Mouse (Mus musculus) small intestine, adult 2 months (tissue): ENCODE data around the gene Stt3b. TPM values are rescaled to one million over a fixed set of nuclear protein-coding genes. Genes with fewer than 3 reads are reported as not detected.

Source experiments
- H3K27ac ChIP-seq: fragments of 200-500 bp; 2 replicates; pipeline ENCODE4 v1.5.1; 2012; ENCODE audit warnings: low read depth, low read length, control low read depth, inconsistent platforms; ENCODE audit not compliant: insufficient read depth
- H3K27me3 ChIP-seq: fragments of 200-500 bp; 2 replicates; pipeline ENCODE4 v1.6.1; 2012; ENCODE audit warnings: mild to moderate bottlenecking, moderate library complexity, low read length, inconsistent platforms; ENCODE audit not compliant: control insufficient read depth, insufficient read depth
- H3K36me3 ChIP-seq: fragments of 200-500 bp; 2 replicates; pipeline ENCODE4 v1.6.1; 2012; ENCODE audit warnings: mild to moderate bottlenecking, low read length, control low read depth, inconsistent platforms; ENCODE audit not compliant: control insufficient read depth, insufficient read depth
- H3K4me1 ChIP-seq: fragments of 200-500 bp; 2 replicates; pipeline ENCODE4 v1.6.1; 2012; ENCODE audit warnings: low read length, inconsistent platforms, mixed read lengths; ENCODE audit not compliant: control insufficient read depth, insufficient read depth, insufficient read length
- H3K4me3 ChIP-seq: fragments of 200-500 bp; 2 replicates; pipeline ENCODE4 v1.5.1; 2012; ENCODE audit warnings: low read depth, mild to moderate bottlenecking, control low read depth, inconsistent platforms, low read length, moderate library complexity
- CTCF ChIP-seq: fragments of 200-500 bp; IDR thresholded peaks from 2 replicates; pipeline ENCODE4 v1.5.1; 2012; ENCODE audit warnings: low read depth, mild to moderate bottlenecking, control low read depth, inconsistent platforms, low read length, moderate library complexity, mixed read lengths; ENCODE audit not compliant: insufficient replicate concordance, insufficient read length; ENCODE audit errors: extremely low read depth
- POLR2A ChIP-seq: fragments of 200-500 bp; IDR thresholded peaks from 2 replicates; pipeline ENCODE4 v1.6.1; 2012; ENCODE audit warnings: low read depth, mild to moderate bottlenecking, control low read depth, inconsistent platforms, low read length, moderate library complexity
- WGBS: fragments of 180-500 bp; shearing (Covaris S2); methylation state at CpG from one replicate; pipeline ENCODE4 v1.1.7; 2018; 5-methylcytosine and 5-hydroxymethylcytosine counted together
- polyA plus RNA-seq: library from polyadenylated mRNA; depleted of rRNA; stranded (reverse); fragments of >200 nt; gene quantifications from 2 replicates; pipeline ENCODE4 v1.2.3, GENCODE M21; 2012

Stt3b gene
- polyA plus RNA-seq, 1 experiment, result 51.1 TPM

DNA sequence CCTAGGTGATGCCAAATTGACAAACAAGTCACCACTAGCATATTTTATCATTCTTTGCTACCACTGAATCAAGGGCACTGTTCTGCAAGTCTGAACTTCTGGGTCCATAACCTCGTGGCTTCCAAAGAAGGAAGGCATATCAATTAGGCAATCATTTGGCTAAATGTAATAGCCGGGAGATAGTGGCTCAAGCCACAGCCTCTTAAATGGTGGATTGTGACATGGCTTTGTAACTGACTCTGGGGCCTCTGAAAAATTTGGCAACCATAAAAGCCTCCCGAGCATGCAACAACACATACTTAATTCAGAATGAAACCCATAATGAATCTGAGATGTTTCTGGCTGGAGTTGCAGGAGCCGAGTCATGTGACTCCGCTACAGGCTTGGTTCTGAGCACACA, 6.8 kb upstream of the Stt3b start:
- Histone ChIP-seq H3K4me1 (peaks cover 12% of the 10 kb centered on the region; the same call in 1 of the 2 replicates), H3K27ac (no peak overlapping the region), H3K36me3 (no peaks in the 10 kb centered on the region), H3K4me3 (no peak overlapping the region), H3K27me3 (no peaks in the 10 kb centered on the region)
- 92% methylated on average over 5 of the region's 5 CpGs for WGBS
- TF ChIP-seq CTCF (no peak), POLR2A (no peak)

DNA sequence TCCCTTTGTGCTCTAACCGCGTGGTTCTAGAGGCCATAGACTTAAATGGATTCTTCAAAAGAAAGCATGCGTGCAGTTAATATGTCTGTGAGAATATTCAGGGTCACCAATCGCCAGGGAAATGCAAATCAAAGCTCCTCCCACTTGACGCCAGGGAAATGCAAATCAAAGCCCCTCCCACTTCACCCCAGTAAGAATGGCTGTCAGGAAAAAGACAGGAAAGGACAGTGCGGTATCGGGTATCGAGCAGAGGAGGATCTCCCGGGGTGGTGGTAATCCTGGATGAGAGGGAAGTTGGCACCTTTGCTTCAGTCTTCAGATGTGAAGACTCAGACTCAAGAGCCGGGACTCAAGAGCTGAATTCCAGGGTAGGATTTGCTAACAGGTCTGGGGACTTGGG, 4.3 kb upstream of the Stt3b start:
- Histone ChIP-seq H3K4me3 (peak overlapping the region; percentile 62), H3K4me1 (peaks cover 12% of the 10 kb centered on the region; the same call in 1 of the 2 replicates), H3K27me3 (no peaks in the 10 kb centered on the region), H3K27ac (peak overlapping the region; percentile 71), H3K36me3 (no peaks in the 10 kb centered on the region)
- 32% methylated on average over 10 of the region's 10 CpGs for WGBS
- TF ChIP-seq CTCF (no peak), POLR2A (peak; percentile 21; the same call in 1 of the 2 replicates)

DNA sequence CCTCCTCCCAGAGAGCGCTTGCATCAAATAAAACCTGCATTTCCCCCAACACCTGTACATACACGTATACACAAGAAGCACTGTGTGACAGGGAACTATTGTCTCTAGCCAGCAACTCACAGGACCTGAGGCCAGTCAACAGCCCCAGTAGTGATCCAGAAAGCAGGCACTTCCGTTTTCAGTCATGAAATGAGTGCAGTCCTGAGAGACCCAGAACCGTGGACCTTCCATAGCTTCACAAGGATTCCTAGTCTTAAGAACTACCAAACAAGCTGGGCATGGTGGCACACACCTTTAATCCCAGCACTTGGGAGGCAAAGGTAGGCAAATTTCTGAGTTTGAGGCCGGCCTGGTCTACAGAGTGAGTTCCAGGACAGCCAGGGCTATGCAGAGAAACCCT, 3.6 kb upstream of the Stt3b start:
- Histone ChIP-seq H3K4me3 (no peak overlapping the region), H3K27me3 (no peaks in the 10 kb centered on the region), H3K36me3 (no peaks in the 10 kb centered on the region), H3K27ac (peak overlapping the region; percentile 18; the same call in 1 of the 2 replicates), H3K4me1 (peaks cover 8% of the 10 kb centered on the region; the same call in 1 of the 2 replicates)
- 66% methylated on average over 5 of the region's 5 CpGs for WGBS
- TF ChIP-seq POLR2A (no peak), CTCF (no peak)

DNA sequence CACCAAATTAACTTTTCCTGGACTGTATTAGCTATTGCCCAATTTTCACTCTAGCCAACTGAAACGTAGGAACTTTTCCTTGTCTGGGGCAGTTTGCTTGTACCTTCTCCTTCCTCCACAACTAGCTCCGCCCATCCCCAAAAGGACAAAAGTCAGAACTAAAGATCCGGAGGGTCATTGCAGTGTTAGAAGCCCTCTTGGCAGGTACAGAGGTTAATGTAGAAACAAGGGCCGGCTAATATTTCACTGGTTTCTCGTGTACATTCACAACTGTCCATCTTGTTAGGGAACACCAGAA, 951 bp upstream of the Stt3b start:
- WGBS, result 5% methylated on average over 5 of the region's 5 CpGs
- H3K4me3 ChIP-seq, result no peak overlapping the region
- peaks cover 8% of the 10 kb centered on the region; the same call in 1 of the 2 replicates for H3K4me1 ChIP-seq
- no peaks in the 10 kb centered on the region for H3K27me3 ChIP-seq
- H3K36me3 ChIP-seq, result no peaks in the 10 kb centered on the region
- H3K27ac ChIP-seq, result peak overlapping the region; percentile 88
- no peak for TF ChIP-seq POLR2A
- TF ChIP-seq CTCF, result no peak

DNA sequence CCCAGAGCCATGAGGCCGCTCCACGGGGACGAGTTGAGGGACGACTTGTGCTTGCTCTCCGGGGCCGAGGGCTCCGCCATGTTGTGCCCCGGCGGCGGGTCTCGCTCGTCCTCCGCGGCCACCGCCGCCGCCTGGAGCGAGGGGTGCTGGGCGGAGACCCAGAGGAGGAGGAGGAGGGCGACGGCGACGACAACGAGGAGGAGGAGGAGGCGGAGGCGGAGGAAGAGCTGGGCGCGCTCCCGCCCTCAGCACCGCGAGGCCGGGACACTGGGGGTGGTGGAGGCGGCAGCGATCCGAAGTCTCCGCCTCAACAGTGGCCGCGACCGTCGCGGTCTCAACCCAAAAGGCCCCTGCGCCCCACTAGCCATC, 260 bp downstream of the Stt3b start:
- no peaks in the 10 kb centered on the region for H3K36me3 ChIP-seq
- WGBS, result under 1% methylated on average over 41 of the region's 42 CpGs
- H3K27ac ChIP-seq, result peak overlapping the region; percentile 96
- H3K4me1 ChIP-seq, result peaks cover 8% of the 10 kb centered on the region; the same call in 1 of the 2 replicates
- TF ChIP-seq POLR2A, result no peak; the same call in 1 of the 2 replicates
- TF ChIP-seq CTCF, result no peak
- peak overlapping the region; percentile 96 for H3K4me3 ChIP-seq
- H3K27me3 ChIP-seq, result no peaks in the 10 kb centered on the region

DNA sequence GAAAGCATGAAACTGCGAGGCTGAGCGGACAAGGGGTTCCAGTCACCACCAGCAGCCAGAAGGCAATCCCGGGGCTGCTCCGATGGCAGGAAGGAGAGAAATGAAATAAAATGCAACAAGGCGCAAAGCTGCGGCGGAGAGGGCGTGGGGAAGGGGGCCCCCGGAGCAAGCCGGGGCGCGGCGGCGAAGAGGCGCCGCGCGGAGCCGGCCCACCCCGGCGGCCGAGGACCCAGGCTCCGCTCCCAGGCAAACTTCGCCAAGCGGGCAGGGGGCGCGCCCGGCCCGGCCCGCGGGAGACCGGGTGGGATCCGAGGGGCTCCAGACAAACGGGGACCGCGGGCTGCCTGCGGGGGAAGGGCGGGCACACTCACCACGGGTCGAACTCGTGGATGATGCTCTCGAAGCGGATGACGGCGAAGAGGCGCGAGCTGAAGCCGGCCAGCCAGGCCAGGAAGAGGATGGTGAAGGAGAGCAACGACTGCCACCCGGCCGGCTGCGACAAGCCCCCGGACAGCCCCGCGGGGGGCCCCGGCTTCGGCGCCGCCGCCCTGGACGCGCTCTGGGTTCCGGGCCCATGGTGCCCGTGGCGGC, 745 bp downstream of the Stt3b start:
- WGBS, result under 1% methylated on average over 65 of the region's 65 CpGs
- H3K4me3 ChIP-seq, result peak overlapping the region; percentile 96
- H3K4me1 ChIP-seq, result peaks cover 11% of the 10 kb centered on the region; the same call in 1 of the 2 replicates
- H3K27me3 ChIP-seq, result no peaks in the 10 kb centered on the region
- no peak for TF ChIP-seq CTCF
- TF ChIP-seq POLR2A, result no peak
- no peaks in the 10 kb centered on the region for H3K36me3 ChIP-seq
- H3K27ac ChIP-seq, result peak overlapping the region; percentile 96

DNA sequence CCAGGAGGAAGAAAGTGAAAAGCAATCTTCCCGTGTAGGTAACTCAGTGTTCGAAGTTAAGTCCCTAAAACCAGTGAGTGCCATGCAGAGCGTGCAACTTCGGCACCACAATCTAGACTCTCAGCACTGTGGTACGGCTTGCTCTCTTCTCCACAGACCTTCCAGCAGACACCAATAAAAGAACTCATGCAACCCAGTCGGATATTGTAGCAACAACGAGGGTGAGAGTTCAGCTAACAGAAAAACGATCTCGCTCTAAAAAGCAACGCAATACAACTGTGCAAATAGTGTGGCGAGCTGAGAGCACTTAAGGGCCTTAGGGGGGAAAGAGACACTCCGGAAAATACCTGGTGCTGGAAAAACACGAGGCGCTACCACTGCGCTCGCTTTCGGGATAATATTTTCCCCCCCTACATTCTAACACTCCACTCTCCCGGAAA, 1.3 kb downstream of the Stt3b start:
- TF ChIP-seq CTCF, result no peak
- TF ChIP-seq POLR2A, result no peak
- H3K4me3 ChIP-seq, result peak overlapping the region; percentile 96
- no peaks in the 10 kb centered on the region for H3K36me3 ChIP-seq
- H3K27me3 ChIP-seq, result no peaks in the 10 kb centered on the region
- under 1% methylated on average over 18 of the region's 18 CpGs for WGBS
- peak overlapping the region; percentile 96 for H3K27ac ChIP-seq
- peaks cover 10% of the 10 kb centered on the region; the same call in 1 of the 2 replicates for H3K4me1 ChIP-seq

DNA sequence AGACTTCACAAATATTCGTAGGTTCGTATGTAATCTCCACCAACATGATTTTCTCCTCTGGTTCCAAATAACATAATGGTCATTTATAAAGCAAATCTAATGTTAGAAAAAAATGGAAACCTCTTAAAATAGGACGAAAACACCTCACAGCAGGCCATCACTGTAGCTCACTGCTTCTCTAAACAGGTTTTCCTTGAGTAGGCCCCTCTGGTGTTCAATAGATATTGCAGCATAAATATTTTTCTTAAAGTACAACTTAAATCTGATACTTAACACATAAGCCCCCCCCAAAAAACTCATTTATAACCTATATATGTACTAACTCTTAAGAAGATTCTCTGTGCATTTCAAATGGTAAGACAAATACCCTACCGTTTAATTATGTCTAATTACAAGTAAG, 1.8 kb downstream of the Stt3b start:
- no peak overlapping the region for H3K27ac ChIP-seq
- TF ChIP-seq CTCF (no peak), POLR2A (no peak)
- peaks cover 5% of the 10 kb centered on the region; the same call in 1 of the 2 replicates for H3K4me1 ChIP-seq
- no peaks in the 10 kb centered on the region for H3K27me3 ChIP-seq
- no peak overlapping the region for H3K4me3 ChIP-seq
- H3K36me3 ChIP-seq, result no peaks in the 10 kb centered on the region
- WGBS, result 8% methylated on average over 4 of the region's 4 CpGs
